Mouse (Mus musculus) heart, embryonic 16.5 days (tissue): Measurements from ENCODE around the gene Gdap1l1. TPM values are rescaled to one million over a fixed set of nuclear protein-coding genes. Genes with fewer than 3 reads are reported as not detected.

ENCODE experiments used
- ATAC-seq: fragments of 200-750 bp; cut with Nextera tagmentation; replicated peaks from 2 replicates; pipeline ENCODE4 v1.8.0; 2017; ENCODE audit warnings: moderate number of reproducible peaks; ENCODE audit not compliant: insufficient read depth, low FRiP score; ENCODE audit errors: extremely low read depth
- H3K27ac ChIP-seq: fragments of 300-500 bp; sonication (generic); 2 replicates; pipeline ENCODE4 v1.5.1; 2014; ENCODE audit warnings: mild to moderate bottlenecking, low read length, control low read depth, moderate library complexity
- H3K27me3 ChIP-seq: fragments of 300-500 bp; sonication (generic); 2 replicates; pipeline ENCODE4 v1.6.1; 2014; ENCODE audit warnings: low read length, mixed read lengths; ENCODE audit not compliant: control insufficient read depth, insufficient read depth
- H3K36me3 ChIP-seq: fragments of 300-500 bp; sonication (generic); 2 replicates; pipeline ENCODE4 v1.6.1; 2014; ENCODE audit not compliant: control insufficient read depth, insufficient read depth
- H3K4me1 ChIP-seq: fragments of 300-500 bp; sonication (generic); 2 replicates; pipeline ENCODE4 v1.6.1; 2014; ENCODE audit warnings: low read length, mixed read lengths; ENCODE audit not compliant: control insufficient read depth, insufficient read depth
- H3K4me2 ChIP-seq: fragments of 300-500 bp; sonication (generic); 2 replicates; pipeline ENCODE4 v1.6.1; 2014; ENCODE audit warnings: low read depth, mild to moderate bottlenecking, control low read depth, low read length
- H3K4me3 ChIP-seq: fragments of 300-500 bp; sonication (generic); 2 replicates; pipeline ENCODE4 v1.5.1; 2014; ENCODE audit warnings: mild to moderate bottlenecking, control low read depth, low read length
- H3K9ac ChIP-seq: fragments of 300-500 bp; sonication (generic); 2 replicates; pipeline ENCODE4 v1.6.1; 2014; ENCODE audit warnings: low read length, control low read depth
- H3K9me3 ChIP-seq: fragments of 300-500 bp; sonication (generic); replicated peaks from 2 replicates; pipeline ENCODE4 v1.6.1; 2016; ENCODE audit warnings: low read length; ENCODE audit not compliant: control insufficient read depth
- WGBS: fragments of 180-500 bp; shearing (Covaris S2); extraction: QIAGEN DNeasy Blood & Tissue Kit; methylation state at CpG from one replicate; pipeline ENCODE4 v1.1.7; 2014; 5-methylcytosine and 5-hydroxymethylcytosine counted together
- polyA plus RNA-seq: library from polyadenylated mRNA; unstranded; fragments of >200 nt; fragmentation: Nextera tagmentation; extraction: Ambion mirVana; gene quantifications from 2 replicates; pipeline ENCODE4 v1.2.1, GENCODE M21; 2015

Gene Gdap1l1
- polyA plus RNA-seq, 1 experiment from 2014 or later, result 0.18 TPM

DNA sequence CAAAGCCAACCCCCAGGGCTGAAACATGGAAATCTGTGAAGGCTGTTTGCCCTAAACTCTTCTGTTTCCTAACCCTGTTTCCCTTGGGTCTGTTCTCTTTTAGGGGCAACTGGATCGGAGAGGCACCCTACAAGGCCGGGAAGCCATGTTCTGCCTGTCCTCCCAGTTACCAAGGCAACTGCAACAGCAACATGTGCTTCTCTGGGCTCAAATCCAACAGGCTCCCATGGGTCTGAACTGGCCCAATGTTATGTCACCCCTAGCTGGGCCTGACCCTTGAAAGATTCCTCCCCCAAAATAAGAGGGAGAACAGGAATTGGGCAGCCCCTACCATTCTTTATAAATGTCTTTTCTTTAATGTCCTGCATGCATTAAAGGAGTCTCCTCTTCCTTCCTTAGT, 63.9 kb downstream of the Gdap1l1 start:
- no peak overlapping the region for H3K27ac ChIP-seq
- H3K4me3 ChIP-seq, result no peak overlapping the region
- no peak for ATAC-seq
- no peak overlapping the region for H3K4me2 ChIP-seq
- no peaks in the 10 kb centered on the region for H3K36me3 ChIP-seq
- no peaks in the 10 kb centered on the region for H3K9me3 ChIP-seq
- H3K4me1 ChIP-seq, result no peaks in the 10 kb centered on the region
- no peak overlapping the region for H3K9ac ChIP-seq
- H3K27me3 ChIP-seq, result no peaks in the 10 kb centered on the region
- WGBS, result 57% methylated on average over 2 of the region's 2 CpGs

DNA sequence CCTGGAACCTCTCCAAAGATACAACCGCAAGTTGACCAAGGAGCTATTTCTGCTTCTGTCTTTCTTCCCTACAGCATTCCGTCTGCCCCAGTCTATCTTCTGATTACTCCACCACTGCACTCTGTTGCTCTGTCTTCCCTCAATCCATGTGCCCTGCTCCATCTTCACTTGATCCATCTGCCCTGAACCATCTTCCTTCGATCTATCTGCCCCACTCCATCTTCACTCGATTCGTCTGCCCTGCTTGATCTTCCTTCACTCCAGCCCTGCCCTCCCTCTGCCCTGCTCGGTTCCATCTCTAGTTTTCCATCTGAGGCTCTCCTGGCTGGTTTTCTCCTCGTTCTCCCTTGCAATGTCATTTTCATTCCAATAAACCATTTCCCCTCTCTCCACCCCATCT, 64.9 kb downstream of the Gdap1l1 start:
- no peaks in the 10 kb centered on the region for H3K36me3 ChIP-seq
- no peak overlapping the region for H3K4me2 ChIP-seq
- H3K4me1 ChIP-seq, result no peaks in the 10 kb centered on the region
- WGBS, result 57% methylated on average over 7 of the region's 7 CpGs
- H3K9me3 ChIP-seq, result no peaks in the 10 kb centered on the region
- no peaks in the 10 kb centered on the region for H3K27me3 ChIP-seq
- no peak overlapping the region for H3K9ac ChIP-seq
- no peak for ATAC-seq
- H3K4me3 ChIP-seq, result no peak overlapping the region
- no peak overlapping the region for H3K27ac ChIP-seq

Other genes starting within 250 kb of the Gdap1l1 start
- 4.8 and 6.1 TPM in 2 replicates for gene Tox2, start 235.4 kb upstream of the Gdap1l1 start, polyA plus RNA-seq
- 38.5 and 43.2 TPM in 2 replicates for gene Jph2, start 40.5 kb upstream of the Gdap1l1 start, polyA plus RNA-seq
- 57.1 and 63.8 TPM in 2 replicates for gene Oser1, start 13.8 kb upstream of the Gdap1l1 start, polyA plus RNA-seq
- gene Fitm2, start 34.2 kb downstream of the Gdap1l1 start, polyA plus RNA-seq, result 14.7 and 15.3 TPM in 2 replicates
- not detected in 2 replicates for gene R3hdml, start 53.8 kb downstream of the Gdap1l1 start, polyA plus RNA-seq
- 0.16 and 0.77 TPM in 2 replicates for gene Hnf4a, start 68.3 kb downstream of the Gdap1l1 start, polyA plus RNA-seq
- gene Ttpal, start 163.8 kb downstream of the Gdap1l1 start, polyA plus RNA-seq, result 18.6 and 19.0 TPM in 2 replicates
- 56.1 and 71.3 TPM in 2 replicates for gene Serinc3, start 206.7 kb downstream of the Gdap1l1 start, polyA plus RNA-seq
- gene Pkig, start 219.9 kb downstream of the Gdap1l1 start, polyA plus RNA-seq, result 374 and 420 TPM in 2 replicates